Mouse (Mus musculus) kidney, embryonic 15.5 days (tissue): ENCODE measurements around the gene Gm13694. TPM values are rescaled to one million over a fixed set of nuclear protein-coding genes. Genes with fewer than 3 reads are reported as not detected.
"Not testable (repeated sequence)": the region's sequence is repeated elsewhere in the genome, so short reads cannot be mapped to it uniquely, and the experiment has no call there.

Experiments
- ATAC-seq: fragments of 200-750 bp; cut with Nextera tagmentation; replicated peaks from 2 replicates; pipeline ENCODE4 v1.8.0; 2017; ENCODE audit warnings: moderate TSS enrichment; ENCODE audit not compliant: low FRiP score
- H3K27ac ChIP-seq: fragments of 300-500 bp; sonication (generic); 2 replicates; pipeline ENCODE4 v1.5.1; 2015; ENCODE audit warnings: mild to moderate bottlenecking, inconsistent platforms
- H3K27me3 ChIP-seq: fragments of 300-500 bp; sonication (generic); 2 replicates; pipeline ENCODE4 v1.6.1; 2015; ENCODE audit warnings: inconsistent platforms
- H3K36me3 ChIP-seq: fragments of 300-500 bp; sonication (generic); 2 replicates; pipeline ENCODE4 v1.6.1; 2015; ENCODE audit warnings: inconsistent platforms
- H3K4me1 ChIP-seq: fragments of 300-500 bp; sonication (generic); 2 replicates; pipeline ENCODE4 v1.6.1; 2015; ENCODE audit warnings: inconsistent platforms
- H3K4me2 ChIP-seq: fragments of 300-500 bp; sonication (generic); 2 replicates; pipeline ENCODE4 v1.6.1; 2015; ENCODE audit warnings: moderate library complexity, mild to moderate bottlenecking, inconsistent platforms
- H3K4me3 ChIP-seq: fragments of 300-500 bp; sonication (generic); replicated peaks from 2 replicates; pipeline ENCODE4 v1.5.1; 2015; ENCODE audit warnings: mild to moderate bottlenecking, inconsistent platforms
- H3K9ac ChIP-seq: fragments of 300-500 bp; sonication (generic); 2 replicates; pipeline ENCODE4 v1.6.1; 2015; ENCODE audit warnings: mild to moderate bottlenecking, inconsistent platforms
- H3K9me3 ChIP-seq: fragments of 300-500 bp; sonication (generic); replicated peaks from 2 replicates; pipeline ENCODE4 v1.6.1; 2016; ENCODE audit warnings: inconsistent platforms
- WGBS: fragments of 180-500 bp; shearing (Covaris S2); methylation state at CpG from one replicate; pipeline ENCODE4 v1.1.7; 2015; ENCODE audit warnings: mixed read lengths; 5-methylcytosine and 5-hydroxymethylcytosine counted together
- polyA plus RNA-seq: library from polyadenylated mRNA; unstranded; fragments of >200 nt; fragmentation: Nextera tagmentation; extraction: Ambion mirVana; gene quantifications from 2 replicates; pipeline ENCODE4 v1.2.1, GENCODE M21; 2015

The Gm13694 gene
- not detected in 2 replicates for polyA plus RNA-seq

DNA sequence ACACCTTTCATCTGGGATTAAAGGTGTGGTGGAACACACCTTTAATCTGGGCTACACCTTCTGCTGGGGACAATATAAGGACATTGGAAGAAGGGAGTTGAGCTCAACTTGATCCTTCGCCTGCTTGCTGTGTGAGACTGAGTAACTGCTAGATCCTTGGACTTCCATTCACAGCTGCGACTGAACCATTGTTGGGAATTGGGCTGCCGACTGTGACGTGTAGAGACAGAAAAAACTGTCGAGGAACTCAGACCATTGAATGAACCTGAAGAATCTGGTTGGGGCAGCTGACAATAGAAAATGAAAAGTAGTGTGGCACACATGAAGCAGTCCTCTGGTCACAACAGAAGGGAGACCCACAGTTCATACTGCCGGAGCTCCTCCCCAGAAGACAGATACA is at the start of gene Gm13694:
Gene Gm13694, plus strand, starts transcription at position 301 of the 400 bp plus-strand sequence.
- not testable (repeated sequence) for H3K9me3 ChIP-seq, H3K27me3 ChIP-seq, H3K36me3 ChIP-seq, ATAC-seq, H3K4me2 ChIP-seq, H3K9ac ChIP-seq, H3K27ac ChIP-seq, H3K4me1 ChIP-seq, H3K4me3 ChIP-seq
- WGBS, result no CpG with 5 or more reads among the region's 6 CpGs

DNA sequence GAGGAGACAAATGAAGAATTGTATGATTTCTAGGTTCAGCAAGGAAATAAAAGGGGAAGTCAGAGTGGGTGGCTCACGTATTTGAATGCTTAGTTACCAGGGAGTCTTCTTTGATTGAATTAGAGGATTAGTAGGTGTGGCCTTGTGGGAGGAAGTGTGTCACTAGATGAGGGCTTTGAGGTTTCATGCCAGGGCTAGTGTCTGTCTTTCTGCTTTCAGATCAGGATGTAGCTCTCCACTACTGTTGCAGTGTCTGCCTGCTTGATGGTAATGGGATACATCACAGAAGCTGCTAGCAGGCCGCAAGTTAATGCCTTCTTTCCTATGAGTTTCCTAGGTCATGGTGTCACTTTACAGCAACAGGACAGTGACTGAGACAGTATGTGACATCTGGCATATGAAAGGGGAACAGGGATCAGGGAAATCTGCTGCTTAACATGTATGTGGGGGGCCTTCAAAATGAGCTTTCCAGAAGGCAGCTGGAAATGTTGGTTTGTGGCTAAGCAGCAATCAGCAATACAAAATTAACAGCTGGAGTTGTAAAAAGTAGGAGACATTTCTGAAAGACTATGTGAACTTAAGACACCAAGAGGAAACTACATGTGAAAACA is 49.1 kb upstream of the Gm13694 start:
- Histone ChIP-seq H3K4me1 (no peaks in the 10 kb centered on the region), H3K4me3 (no peak overlapping the region), H3K9me3 (no peaks in the 10 kb centered on the region), H3K4me2 (no peak overlapping the region), H3K9ac (no peak overlapping the region), H3K27me3 (no peaks in the 10 kb centered on the region), H3K27ac (no peak overlapping the region), H3K36me3 (no peaks in the 10 kb centered on the region)
- peak; percentile 64 for ATAC-seq
- WGBS, result 34% methylated on average over 2 of the region's 2 CpGs

DNA sequence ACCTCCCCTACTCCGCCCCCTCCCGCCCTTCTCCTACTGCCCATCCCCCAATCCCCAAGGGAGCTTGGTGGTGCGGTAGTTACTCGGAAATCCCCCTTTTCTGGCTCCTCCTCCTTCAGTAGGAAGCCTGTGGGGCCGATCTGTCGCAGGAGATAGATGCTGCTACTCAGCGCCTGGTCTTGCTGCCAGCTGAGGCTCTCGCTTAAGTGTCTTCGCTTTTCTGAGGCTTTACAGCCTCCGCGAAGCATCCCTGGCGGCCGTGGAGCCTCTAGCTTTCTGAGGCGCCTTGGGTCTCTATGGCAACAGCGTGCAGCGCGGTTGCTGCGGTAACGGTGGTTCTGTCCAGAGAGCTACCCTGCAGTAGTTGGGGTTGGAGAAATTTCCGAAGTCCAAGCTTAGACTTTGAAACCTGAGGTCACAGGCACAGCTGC is 37.8 kb upstream of the Gm13694 start, which contains the start of gene Zswim2:
Gene Zswim2, minus strand, starts transcription at position 298 of the 431 bp plus-strand sequence.
- Histone ChIP-seq H3K36me3 (no peaks in the 10 kb centered on the region), H3K27ac (no peak within 1 kb of the TSS), H3K4me1 (peaks cover 5% of the 10 kb centered on the region), H3K4me2 (peak within 1 kb of the TSS; percentile 56), H3K4me3 (peak within 1 kb of the TSS; percentile 28), H3K9me3 (no peaks in the 10 kb centered on the region), H3K9ac (no peak within 1 kb of the TSS), H3K27me3 (no peaks in the 10 kb centered on the region)
- 1% methylated on average over 20 of the region's 20 CpGs for WGBS
- peak; percentile 94 for ATAC-seq

DNA sequence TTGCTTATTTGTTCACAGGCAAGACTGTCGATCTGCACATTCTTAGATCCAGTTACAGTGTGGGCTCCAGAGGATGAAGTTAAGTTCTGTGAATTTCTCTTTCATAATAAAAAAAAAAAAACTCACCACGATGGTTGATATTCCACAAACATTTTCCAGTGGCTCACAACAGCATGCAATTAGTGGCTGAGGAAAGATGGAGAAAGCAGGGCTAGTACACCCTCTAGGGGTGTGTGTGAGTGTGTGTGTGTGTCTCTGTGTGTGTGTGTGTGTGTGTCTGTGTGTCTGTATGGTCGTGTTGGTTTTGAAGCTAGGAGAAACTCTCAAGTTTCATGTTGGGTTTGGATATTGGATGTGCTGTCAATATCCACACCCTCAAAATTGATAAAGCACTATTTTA is 37.4 kb upstream of the Gm13694 start:
- H3K27ac ChIP-seq, result no peak overlapping the region
- H3K4me3 ChIP-seq, result no peak overlapping the region
- H3K9ac ChIP-seq, result no peak overlapping the region
- no peaks in the 10 kb centered on the region for H3K36me3 ChIP-seq
- 40% methylated on average over 3 of the region's 3 CpGs for WGBS
- H3K4me2 ChIP-seq, result peak overlapping the region; percentile 56
- H3K4me1 ChIP-seq, result peaks cover 5% of the 10 kb centered on the region
- H3K9me3 ChIP-seq, result no peaks in the 10 kb centered on the region
- no peaks in the 10 kb centered on the region for H3K27me3 ChIP-seq
- ATAC-seq, result no peak

DNA sequence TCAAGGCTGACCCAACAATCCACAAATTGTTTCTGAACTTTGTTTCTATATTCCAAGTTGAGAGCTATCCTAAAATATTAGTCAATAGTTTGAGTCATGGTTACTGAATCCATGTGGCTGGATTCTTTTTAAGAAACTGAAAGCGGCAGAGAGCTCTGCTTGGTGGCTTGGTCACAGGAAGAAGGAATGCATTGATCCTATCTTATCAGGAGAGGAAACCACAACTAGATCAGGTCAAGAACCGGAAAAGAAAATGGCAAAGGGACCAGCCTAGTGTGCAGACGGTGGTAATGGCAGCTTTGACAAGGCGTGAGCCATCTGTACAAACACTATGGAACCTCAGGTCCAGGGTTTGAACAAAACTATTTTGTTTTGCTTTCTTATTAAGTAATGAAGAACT is 36.9 kb upstream of the Gm13694 start:
- Histone ChIP-seq H3K4me1 (peaks cover 5% of the 10 kb centered on the region), H3K4me2 (no peak overlapping the region), H3K36me3 (no peaks in the 10 kb centered on the region), H3K9me3 (no peaks in the 10 kb centered on the region), H3K27me3 (no peaks in the 10 kb centered on the region), H3K9ac (no peak overlapping the region), H3K27ac (no peak overlapping the region), H3K4me3 (no peak overlapping the region)
- no peak for ATAC-seq
- 66% methylated on average over 4 of the region's 4 CpGs for WGBS

DNA sequence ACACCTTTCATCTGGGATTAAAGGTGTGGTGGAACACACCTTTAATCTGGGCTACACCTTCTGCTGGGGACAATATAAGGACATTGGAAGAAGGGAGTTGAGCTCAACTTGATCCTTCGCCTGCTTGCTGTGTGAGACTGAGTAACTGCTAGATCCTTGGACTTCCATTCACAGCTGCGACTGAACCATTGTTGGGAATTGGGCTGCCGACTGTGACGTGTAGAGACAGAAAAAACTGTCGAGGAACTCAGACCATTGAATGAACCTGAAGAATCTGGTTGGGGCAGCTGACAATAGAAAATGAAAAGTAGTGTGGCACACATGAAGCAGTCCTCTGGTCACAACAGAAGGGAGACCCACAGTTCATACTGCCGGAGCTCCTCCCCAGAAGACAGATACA is 23.3 kb upstream of the Gm13694 start, which contains the start of gene Gm13698:
Gene Gm13698, plus strand, starts transcription at position 301 of the 400 bp plus-strand sequence.
- H3K27me3 ChIP-seq, H3K4me2 ChIP-seq, ATAC-seq, H3K4me3 ChIP-seq, H3K9ac ChIP-seq, H3K36me3 ChIP-seq, H3K9me3 ChIP-seq, H3K27ac ChIP-seq, H3K4me1 ChIP-seq: not testable (repeated sequence)
- no CpG with 5 or more reads among the region's 6 CpGs for WGBS

DNA sequence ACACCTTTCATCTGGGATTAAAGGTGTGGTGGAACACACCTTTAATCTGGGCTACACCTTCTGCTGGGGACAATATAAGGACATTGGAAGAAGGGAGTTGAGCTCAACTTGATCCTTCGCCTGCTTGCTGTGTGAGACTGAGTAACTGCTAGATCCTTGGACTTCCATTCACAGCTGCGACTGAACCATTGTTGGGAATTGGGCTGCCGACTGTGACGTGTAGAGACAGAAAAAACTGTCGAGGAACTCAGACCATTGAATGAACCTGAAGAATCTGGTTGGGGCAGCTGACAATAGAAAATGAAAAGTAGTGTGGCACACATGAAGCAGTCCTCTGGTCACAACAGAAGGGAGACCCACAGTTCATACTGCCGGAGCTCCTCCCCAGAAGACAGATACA is 17.5 kb upstream of the Gm13694 start, which contains the start of gene Gm13693:
Gene Gm13693, plus strand, starts transcription at position 301 of the 400 bp plus-strand sequence.
- WGBS, result no CpG with 5 or more reads among the region's 6 CpGs
- not testable (repeated sequence) for H3K27ac ChIP-seq, H3K27me3 ChIP-seq, H3K36me3 ChIP-seq, H3K4me3 ChIP-seq, H3K9me3 ChIP-seq, ATAC-seq, H3K4me2 ChIP-seq, H3K4me1 ChIP-seq, H3K9ac ChIP-seq

DNA sequence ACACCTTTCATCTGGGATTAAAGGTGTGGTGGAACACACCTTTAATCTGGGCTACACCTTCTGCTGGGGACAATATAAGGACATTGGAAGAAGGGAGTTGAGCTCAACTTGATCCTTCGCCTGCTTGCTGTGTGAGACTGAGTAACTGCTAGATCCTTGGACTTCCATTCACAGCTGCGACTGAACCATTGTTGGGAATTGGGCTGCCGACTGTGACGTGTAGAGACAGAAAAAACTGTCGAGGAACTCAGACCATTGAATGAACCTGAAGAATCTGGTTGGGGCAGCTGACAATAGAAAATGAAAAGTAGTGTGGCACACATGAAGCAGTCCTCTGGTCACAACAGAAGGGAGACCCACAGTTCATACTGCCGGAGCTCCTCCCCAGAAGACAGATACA is 11.7 kb upstream of the Gm13694 start, which contains the start of gene Gm13695:
Gene Gm13695, plus strand, starts transcription at position 301 of the 400 bp plus-strand sequence.
- not testable (repeated sequence) for H3K27me3 ChIP-seq, H3K4me3 ChIP-seq, H3K27ac ChIP-seq, H3K4me2 ChIP-seq, H3K36me3 ChIP-seq, ATAC-seq, H3K9ac ChIP-seq, H3K9me3 ChIP-seq, H3K4me1 ChIP-seq
- no CpG with 5 or more reads among the region's 6 CpGs for WGBS

DNA sequence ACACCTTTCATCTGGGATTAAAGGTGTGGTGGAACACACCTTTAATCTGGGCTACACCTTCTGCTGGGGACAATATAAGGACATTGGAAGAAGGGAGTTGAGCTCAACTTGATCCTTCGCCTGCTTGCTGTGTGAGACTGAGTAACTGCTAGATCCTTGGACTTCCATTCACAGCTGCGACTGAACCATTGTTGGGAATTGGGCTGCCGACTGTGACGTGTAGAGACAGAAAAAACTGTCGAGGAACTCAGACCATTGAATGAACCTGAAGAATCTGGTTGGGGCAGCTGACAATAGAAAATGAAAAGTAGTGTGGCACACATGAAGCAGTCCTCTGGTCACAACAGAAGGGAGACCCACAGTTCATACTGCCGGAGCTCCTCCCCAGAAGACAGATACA is 5.9 kb upstream of the Gm13694 start, which contains the start of gene Gm13696:
Gene Gm13696, plus strand, starts transcription at position 301 of the 400 bp plus-strand sequence.
- H3K4me3 ChIP-seq, ATAC-seq, H3K4me2 ChIP-seq, H3K4me1 ChIP-seq, H3K9me3 ChIP-seq, H3K27ac ChIP-seq, H3K36me3 ChIP-seq, H3K27me3 ChIP-seq, H3K9ac ChIP-seq: not testable (repeated sequence)
- WGBS, result no CpG with 5 or more reads among the region's 6 CpGs

DNA sequence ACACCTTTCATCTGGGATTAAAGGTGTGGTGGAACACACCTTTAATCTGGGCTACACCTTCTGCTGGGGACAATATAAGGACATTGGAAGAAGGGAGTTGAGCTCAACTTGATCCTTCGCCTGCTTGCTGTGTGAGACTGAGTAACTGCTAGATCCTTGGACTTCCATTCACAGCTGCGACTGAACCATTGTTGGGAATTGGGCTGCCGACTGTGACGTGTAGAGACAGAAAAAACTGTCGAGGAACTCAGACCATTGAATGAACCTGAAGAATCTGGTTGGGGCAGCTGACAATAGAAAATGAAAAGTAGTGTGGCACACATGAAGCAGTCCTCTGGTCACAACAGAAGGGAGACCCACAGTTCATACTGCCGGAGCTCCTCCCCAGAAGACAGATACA is 5.7 kb downstream of the Gm13694 start, which contains the start of gene Gm13697:
Gene Gm13697, plus strand, starts transcription at position 301 of the 400 bp plus-strand sequence.
- H3K4me1 ChIP-seq, ATAC-seq, H3K36me3 ChIP-seq, H3K4me3 ChIP-seq, H3K27ac ChIP-seq, H3K4me2 ChIP-seq, H3K9ac ChIP-seq, H3K27me3 ChIP-seq, H3K9me3 ChIP-seq: not testable (repeated sequence)
- no CpG with 5 or more reads among the region's 6 CpGs for WGBS

DNA sequence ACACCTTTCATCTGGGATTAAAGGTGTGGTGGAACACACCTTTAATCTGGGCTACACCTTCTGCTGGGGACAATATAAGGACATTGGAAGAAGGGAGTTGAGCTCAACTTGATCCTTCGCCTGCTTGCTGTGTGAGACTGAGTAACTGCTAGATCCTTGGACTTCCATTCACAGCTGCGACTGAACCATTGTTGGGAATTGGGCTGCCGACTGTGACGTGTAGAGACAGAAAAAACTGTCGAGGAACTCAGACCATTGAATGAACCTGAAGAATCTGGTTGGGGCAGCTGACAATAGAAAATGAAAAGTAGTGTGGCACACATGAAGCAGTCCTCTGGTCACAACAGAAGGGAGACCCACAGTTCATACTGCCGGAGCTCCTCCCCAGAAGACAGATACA is 11.5 kb downstream of the Gm13694 start, which contains the start of gene Gm13691:
Gene Gm13691, plus strand, starts transcription at position 301 of the 400 bp plus-strand sequence.
- H3K9ac ChIP-seq, H3K36me3 ChIP-seq, H3K27me3 ChIP-seq, H3K4me3 ChIP-seq, H3K4me1 ChIP-seq, ATAC-seq, H3K4me2 ChIP-seq, H3K27ac ChIP-seq, H3K9me3 ChIP-seq: not testable (repeated sequence)
- WGBS, result no CpG with 5 or more reads among the region's 6 CpGs

DNA sequence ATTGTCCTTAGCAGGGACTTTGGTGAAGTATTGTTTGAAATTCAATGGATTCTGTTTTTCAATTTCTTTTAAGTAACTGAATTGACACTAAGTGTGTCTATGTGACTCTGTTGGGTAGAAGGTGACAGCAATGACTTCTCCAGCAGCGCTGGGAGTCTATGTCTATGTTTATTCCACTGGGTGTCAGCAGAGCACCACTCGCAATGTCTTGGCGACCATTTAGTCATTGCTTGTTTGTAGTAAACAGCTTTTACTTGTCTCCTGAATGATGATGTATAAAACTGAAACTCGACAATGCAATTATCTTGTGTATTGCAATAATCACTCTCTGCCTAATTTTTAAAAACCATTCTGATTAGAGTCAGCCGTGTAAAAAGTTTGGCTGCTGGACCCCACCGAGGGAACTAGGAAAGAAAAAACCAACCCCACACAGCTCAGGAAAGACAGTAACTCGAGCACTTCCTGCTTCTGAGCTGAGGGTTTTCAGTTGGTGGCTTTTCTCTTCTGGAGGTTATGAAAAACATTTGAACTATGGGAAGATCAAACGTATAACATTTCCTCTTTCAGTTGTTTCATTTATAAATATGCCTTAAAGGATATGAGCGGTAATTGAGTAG is 15.0 kb downstream of the Gm13694 start:
- Histone ChIP-seq H3K27ac (peak overlapping the region; percentile 67), H3K4me2 (0 out of 2 replicates have a peak overlapping the region, but pooled peaks have one; percentile 15)
- H3K9me3 ChIP-seq, H3K4me3 ChIP-seq, H3K9ac ChIP-seq, H3K27me3 ChIP-seq, H3K36me3 ChIP-seq, H3K4me1 ChIP-seq: not testable (repeated sequence)
- WGBS, result 21% methylated on average over 8 of the region's 9 CpGs
- ATAC-seq, result peak; percentile 82
